Mouse (Mus musculus) spleen, adult 2 months (tissue): ENCODE measurements at regions not wholly inside any gene's neighbourhood (a gene's known extent, or its start where the extent isn't known, plus 50 kb on each side); places are given as distances from the start of the nearest gene placed in this dataset.

Source experiments
- DNase-seq, 2 experiments: peaks; one replicate each; pipeline versions ENCODE4 v3.0.0 to v3.0.0-alpha.2; 2012 to 2021; ENCODE audit warnings: low spot score in 2 of 2, low read depth in 1 of 2
- H3K27ac ChIP-seq: fragments of 200-500 bp; 2 replicates; pipeline ENCODE4 v1.5.1; 2012; ENCODE audit warnings: low read length, inconsistent platforms; ENCODE audit not compliant: insufficient read depth
- H3K27me3 ChIP-seq: fragments of 200-500 bp; 2 replicates; pipeline ENCODE4 v1.6.1; 2012; ENCODE audit warnings: mild to moderate bottlenecking, moderate library complexity, low read length, inconsistent platforms; ENCODE audit not compliant: control insufficient read depth, insufficient read depth
- H3K36me3 ChIP-seq: fragments of 200-500 bp; 2 replicates; pipeline ENCODE4 v1.6.1; 2012; ENCODE audit warnings: mild to moderate bottlenecking, low read length, inconsistent platforms; ENCODE audit not compliant: control insufficient read depth, insufficient read depth
- H3K4me1 ChIP-seq: fragments of 200-500 bp; 2 replicates; pipeline ENCODE4 v1.6.1; 2011; ENCODE audit warnings: inconsistent platforms; ENCODE audit not compliant: control insufficient read depth, insufficient read depth, insufficient read length
- H3K4me3 ChIP-seq: fragments of 200-500 bp; 2 replicates; pipeline ENCODE4 v1.5.1; 2011; ENCODE audit warnings: mild to moderate bottlenecking, inconsistent platforms; ENCODE audit not compliant: insufficient read depth, insufficient read length; ENCODE audit errors: extremely low read depth
- CTCF ChIP-seq: fragments of 200-500 bp; IDR thresholded peaks from 2 replicates; pipeline ENCODE4 v1.5.1; 2011; ENCODE audit warnings: mild to moderate bottlenecking, inconsistent platforms; ENCODE audit not compliant: insufficient read depth, insufficient read length, insufficient replicate concordance; ENCODE audit errors: extremely low read depth
- POLR2A ChIP-seq: fragments of 200-500 bp; IDR thresholded peaks from 2 replicates; pipeline ENCODE4 v1.6.1; 2011; ENCODE audit warnings: low read depth, low read length, inconsistent platforms
- WGBS: fragments of 180-500 bp; shearing (Covaris S2); methylation state at CpG from one replicate; pipeline ENCODE4 v1.1.7; 2018; 5-methylcytosine and 5-hydroxymethylcytosine counted together

DNA sequence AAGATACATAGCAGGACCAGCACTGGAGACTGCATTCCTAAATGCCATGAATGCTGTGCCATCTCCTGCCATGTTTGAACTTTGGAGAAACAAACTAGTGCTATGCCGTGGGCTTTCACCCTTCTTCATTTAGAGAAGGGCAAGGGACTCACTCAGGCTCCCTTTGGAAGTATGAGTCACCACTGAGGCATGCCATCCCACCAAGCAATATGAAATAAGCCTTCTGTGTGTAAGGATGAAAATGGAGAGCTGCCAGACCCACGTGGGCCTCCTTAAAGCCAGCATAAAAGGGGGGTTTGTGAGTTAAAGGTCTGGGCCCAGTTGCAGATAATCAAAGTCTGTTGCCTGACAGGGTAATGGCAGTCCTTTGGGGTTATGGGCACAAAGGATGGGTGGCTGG lies 159.0 kb downstream of the H2al1j start:
- Histone ChIP-seq H3K36me3 (no peaks in the 10 kb centered on the region), H3K27me3 (no peaks in the 10 kb centered on the region), H3K4me3 (no peak overlapping the region), H3K4me1 (no peaks in the 10 kb centered on the region), H3K27ac (no peak overlapping the region)
- TF ChIP-seq POLR2A (no peak), CTCF (no peak)
- no peak for DNase-seq
- 66% methylated on average over 2 of the region's 2 CpGs for WGBS

DNA sequence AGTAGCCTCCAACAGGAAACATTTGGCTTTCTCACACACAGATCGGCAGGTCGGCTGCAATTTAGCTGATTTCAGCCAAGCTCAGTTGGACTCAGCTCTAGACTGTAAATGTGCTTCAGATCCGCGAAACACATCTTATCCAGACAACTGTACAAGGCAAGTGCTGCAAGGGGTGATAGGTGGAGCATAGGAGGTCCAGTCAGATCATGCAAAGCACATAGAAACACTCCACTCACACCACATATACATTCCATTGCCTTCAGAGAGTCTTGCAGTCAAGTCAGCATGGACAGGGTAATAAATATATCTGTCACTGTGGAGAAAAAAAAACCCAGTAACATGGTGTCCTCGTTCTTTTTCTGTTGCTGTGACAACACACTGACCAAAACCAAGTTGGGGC lies 160.3 kb downstream of the H2al1j start:
- H3K27me3 ChIP-seq, result no peaks in the 10 kb centered on the region
- no peaks in the 10 kb centered on the region for H3K4me1 ChIP-seq
- TF ChIP-seq POLR2A, result no peak
- TF ChIP-seq CTCF, result no peak
- no peak overlapping the region for H3K4me3 ChIP-seq
- H3K36me3 ChIP-seq, result no peaks in the 10 kb centered on the region
- no peak for DNase-seq
- 70% methylated on average over 5 of the region's 5 CpGs for WGBS
- H3K27ac ChIP-seq, result no peak overlapping the region

DNA sequence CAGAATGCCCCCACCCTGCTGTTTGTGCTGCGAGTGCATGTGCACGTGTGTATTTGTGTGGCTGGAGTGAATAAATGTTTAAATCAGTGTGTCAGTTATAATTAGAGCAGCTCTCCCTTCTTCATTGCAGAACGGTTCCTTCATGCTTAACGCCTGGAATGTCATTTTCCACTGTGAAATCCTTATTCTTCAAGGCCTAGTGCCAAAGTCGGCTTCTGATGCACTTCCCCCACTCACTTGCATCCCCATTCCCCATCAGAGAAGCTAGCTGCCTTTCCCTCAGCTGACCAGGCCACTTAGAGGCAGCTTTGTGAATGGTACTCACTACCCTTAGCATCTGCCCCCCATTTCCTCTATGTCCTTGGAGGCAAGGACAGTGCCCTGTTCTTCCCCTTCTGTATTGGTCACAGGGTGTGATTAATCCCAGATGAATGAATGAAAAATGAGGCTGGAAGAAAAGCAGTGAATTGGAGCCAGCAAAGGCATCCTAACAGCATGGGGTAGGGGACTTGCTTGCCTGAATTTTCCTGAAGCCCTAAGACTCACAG lies 162.6 kb downstream of the H2al1j start:
- no peaks in the 10 kb centered on the region for H3K36me3 ChIP-seq
- no peak overlapping the region for H3K27ac ChIP-seq
- no peak overlapping the region for H3K4me3 ChIP-seq
- no peak for TF ChIP-seq CTCF
- DNase-seq, result no peak
- no peaks in the 10 kb centered on the region for H3K4me1 ChIP-seq
- no peaks in the 10 kb centered on the region for H3K27me3 ChIP-seq
- WGBS, result 79% methylated on average over 5 of the region's 5 CpGs

DNA sequence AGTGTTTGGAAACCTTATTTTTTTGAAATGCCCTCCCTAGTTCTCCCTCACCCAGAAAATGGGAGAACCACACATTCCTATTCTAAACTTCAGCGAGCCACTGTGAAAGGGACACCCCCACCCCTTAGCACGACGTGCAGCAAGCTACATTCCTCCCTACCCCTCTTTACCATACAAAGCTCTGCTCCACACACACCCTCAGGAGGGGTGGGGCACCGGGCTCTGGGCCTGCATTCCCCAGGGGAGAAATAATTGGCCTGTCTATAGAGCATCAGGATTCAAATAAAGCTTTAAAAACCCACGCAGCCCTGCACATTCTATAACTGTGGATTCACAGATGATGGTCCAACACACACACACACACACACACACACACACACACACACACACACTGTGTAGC lies 163.6 kb downstream of the H2al1j start:
- no peaks in the 10 kb centered on the region for H3K27me3 ChIP-seq
- 64% methylated on average over 5 of the region's 5 CpGs for WGBS
- H3K4me3 ChIP-seq, result no peak overlapping the region
- DNase-seq, result no peak
- H3K36me3 ChIP-seq, result no peaks in the 10 kb centered on the region
- TF ChIP-seq CTCF, result no peak
- H3K4me1 ChIP-seq, result no peaks in the 10 kb centered on the region
- no peak overlapping the region for H3K27ac ChIP-seq

DNA sequence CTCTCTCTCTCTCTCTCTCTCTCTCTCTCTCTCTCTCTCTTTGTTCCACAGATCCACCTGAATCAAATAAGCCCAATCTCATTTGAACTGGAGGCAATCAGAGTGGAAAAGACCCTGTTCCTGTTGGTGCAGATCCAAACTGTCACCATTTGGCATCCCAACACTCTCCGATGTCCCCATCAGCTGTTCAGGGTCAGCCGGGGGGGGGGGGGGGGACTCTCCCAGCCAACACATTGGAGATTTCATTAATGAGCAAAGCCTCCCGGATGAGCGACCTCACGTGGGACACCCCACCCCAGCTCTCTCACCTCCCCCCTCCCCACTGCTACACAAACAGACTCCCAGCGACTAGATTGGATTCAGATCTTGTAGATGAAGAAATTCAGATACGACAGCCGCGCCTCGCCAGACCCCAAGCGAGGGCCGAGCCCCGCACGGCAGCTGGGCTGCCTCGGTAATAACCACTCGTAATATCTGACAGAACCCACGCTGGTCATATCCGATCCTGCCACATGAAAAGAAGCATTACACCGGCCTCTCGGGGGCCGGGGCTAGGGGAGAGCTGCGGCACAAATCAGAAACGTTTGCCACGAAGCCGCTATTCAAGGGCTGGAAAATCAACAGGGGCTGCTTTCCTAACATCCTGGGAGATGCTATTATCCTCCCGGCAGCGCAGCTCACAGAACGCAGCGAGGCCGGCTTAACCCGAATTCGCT lies 164.2 kb downstream of the H2al1j start:
- no peak for DNase-seq
- 61% methylated on average over 32 of the region's 32 CpGs for WGBS
- TF ChIP-seq CTCF (no peak), POLR2A (no peak)
- Histone ChIP-seq H3K27me3 (no peaks in the 10 kb centered on the region), H3K4me3 (no peak overlapping the region), H3K36me3 (no peaks in the 10 kb centered on the region), H3K27ac (no peak overlapping the region), H3K4me1 (no peaks in the 10 kb centered on the region)

DNA sequence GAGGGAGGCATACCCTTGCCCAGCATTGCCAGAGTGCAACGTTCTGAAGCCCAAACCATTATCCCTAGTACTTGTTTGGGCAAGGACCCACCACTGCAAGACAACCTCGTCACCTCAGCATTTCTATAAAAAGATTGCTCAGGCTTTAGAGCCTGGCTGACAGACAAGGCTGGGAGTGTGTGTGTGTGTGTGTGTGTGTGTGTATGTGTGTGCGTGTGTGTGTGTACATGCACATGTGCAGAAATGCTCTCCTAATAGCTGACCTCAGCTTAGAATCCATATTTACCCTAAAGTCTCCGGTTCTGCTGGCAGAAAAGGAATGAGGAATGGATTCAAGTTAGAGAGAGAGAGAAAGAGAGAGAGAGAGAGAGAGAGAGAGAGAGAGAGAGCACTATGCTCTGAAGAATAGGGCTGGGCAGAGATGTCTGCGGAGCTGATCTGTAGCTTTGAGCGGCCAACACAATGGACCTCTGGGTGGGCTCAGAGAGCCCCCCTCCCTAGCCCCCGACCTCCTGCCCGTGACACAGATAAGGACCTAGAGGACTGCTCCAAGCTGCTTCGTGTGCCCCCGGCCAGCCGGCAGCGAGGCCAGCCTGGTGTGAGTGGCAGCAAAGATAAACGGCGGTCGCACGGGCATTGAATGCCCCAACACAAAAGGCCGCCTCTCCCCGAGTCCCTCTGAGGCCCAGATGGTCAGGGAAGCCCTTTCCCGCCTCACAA lies 166.1 kb downstream of the H2al1j start:
- H3K36me3 ChIP-seq, result no peaks in the 10 kb centered on the region
- H3K27me3 ChIP-seq, result no peaks in the 10 kb centered on the region
- H3K4me3 ChIP-seq, result no peak overlapping the region
- H3K4me1 ChIP-seq, result no peaks in the 10 kb centered on the region
- DNase-seq, result no peak
- TF ChIP-seq CTCF, result no peak
- TF ChIP-seq POLR2A, result no peak
- H3K27ac ChIP-seq, result no peak overlapping the region
- WGBS, result 43% methylated on average over 19 of the region's 19 CpGs

DNA sequence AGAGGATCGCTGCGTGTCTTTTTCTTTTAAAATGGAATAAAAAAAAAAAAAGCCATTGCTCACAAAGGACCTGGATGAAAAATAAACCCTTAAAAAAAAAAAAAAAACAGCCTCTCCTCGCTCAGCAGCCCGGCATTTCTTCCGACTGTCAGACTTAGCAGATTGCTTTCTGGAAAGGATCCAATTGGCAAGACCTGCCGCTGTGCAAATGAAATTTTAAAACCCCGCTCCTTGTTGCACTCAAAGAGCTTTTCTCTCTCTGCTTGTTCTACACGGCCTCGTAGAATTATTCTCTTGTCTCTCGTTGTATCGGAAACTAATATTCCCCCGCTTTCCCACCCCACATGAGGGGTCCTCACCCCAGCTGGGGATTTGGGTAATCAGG lies 166.6 kb downstream of the H2al1j start:
- H3K4me3 ChIP-seq, result no peak overlapping the region
- no peaks in the 10 kb centered on the region for H3K27me3 ChIP-seq
- no peak for TF ChIP-seq CTCF
- TF ChIP-seq POLR2A, result no peak
- H3K36me3 ChIP-seq, result no peaks in the 10 kb centered on the region
- no peak for DNase-seq
- WGBS, result 52% methylated on average over 12 of the region's 12 CpGs
- no peaks in the 10 kb centered on the region for H3K4me1 ChIP-seq
- no peak overlapping the region for H3K27ac ChIP-seq
